Mouse (Mus musculus): ENCODE results near the gene Col1a2.

DNA sequence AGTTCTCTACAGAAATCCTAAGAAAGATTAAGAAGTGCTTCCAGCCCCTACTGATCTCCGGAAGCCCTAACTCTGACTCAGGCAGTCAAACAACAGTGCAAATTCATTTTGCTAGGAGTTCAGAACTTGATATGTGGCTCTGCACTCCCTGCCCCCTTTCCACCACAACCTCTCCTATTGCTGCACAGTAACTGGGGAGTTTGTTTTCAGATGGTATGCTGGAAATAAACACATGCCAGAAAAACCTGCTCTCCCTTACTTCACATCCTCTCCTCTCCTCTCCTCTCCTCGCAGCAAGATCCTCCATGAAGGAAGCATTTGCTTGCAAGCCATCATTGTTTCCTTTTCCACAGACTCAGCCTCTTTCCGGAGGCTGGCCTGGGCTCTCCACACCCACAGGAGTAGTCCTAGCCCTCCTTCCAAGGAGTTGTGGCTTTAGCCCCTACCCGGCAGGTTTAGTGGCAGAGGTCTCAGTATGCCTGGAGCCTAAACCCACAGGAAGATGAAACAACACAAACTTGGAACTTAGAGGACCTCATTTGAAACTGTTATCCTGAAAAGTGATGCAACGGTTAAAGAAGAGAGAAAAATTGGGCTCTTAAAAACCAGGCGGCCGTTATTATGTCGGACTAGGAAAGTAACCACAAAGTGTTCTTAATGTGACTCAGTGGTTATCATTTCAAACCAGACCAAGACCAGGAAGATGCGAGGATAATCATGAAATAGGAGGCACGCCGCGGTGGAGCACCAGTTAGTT, 47.7 kb upstream of the Col1a2 start:
- no peak for TF ChIP-seq POLR2A (IDR thresholded peaks at IDR 0.05; ENCODE audit: control insufficient read depth, extremely low read depth, insufficient read depth, low read length, poor library complexity)
- no peak for TF ChIP-seq CTCF (IDR thresholded peaks at IDR 0.05; ENCODE audit: borderline replicate concordance, control insufficient read depth, extremely low read depth, insufficient read depth, low read length, poor library complexity)

Measured in thymus, adult 2 months (tissue).